Mouse (Mus musculus): ENCODE data around the gene Efna5. TPM values are rescaled to one million over a fixed set of nuclear protein-coding genes. Genes with fewer than 3 reads are reported as not detected.

Efna5 gene
- polyA plus RNA-seq, 1 experiment, result 0.42 TPM

GRCm38 (mm10) chr17:62748803-62749619, 132.1 kb downstream of the Efna5 start:
- H3K4me1 ChIP-seq (ENCODE audit: control insufficient read depth, insufficient read depth, low read length), result no peaks in the 10 kb centered on the region
- TF ChIP-seq POLR2A (IDR thresholded peaks at IDR 0.05; ENCODE audit: control insufficient read depth, low read depth, low read length), result no peak
- no peak for TF ChIP-seq CTCF (IDR thresholded peaks at IDR 0.05; ENCODE audit: control insufficient read depth, insufficient read depth, insufficient replicate concordance, low read depth, low read length)
- no peak overlapping the region for H3K4me3 ChIP-seq (ENCODE audit: control insufficient read depth, low read depth, low read length)
- H3K27ac ChIP-seq (ENCODE audit: control insufficient read depth, insufficient read depth, low read depth, low read length), result no peak overlapping the region
- H3K27me3 ChIP-seq (ENCODE audit: control insufficient read depth, insufficient read depth, low read length), result no peaks in the 10 kb centered on the region
- H3K36me3 ChIP-seq (ENCODE audit: control insufficient read depth, insufficient read depth, low read length), result no peaks in the 10 kb centered on the region

GRCm38 (mm10) chr17:62747381-62747780, 133.7 kb downstream of the Efna5 start:
- no peaks in the 10 kb centered on the region for H3K36me3 ChIP-seq (ENCODE audit: control insufficient read depth, insufficient read depth, low read length)
- TF ChIP-seq POLR2A (IDR thresholded peaks at IDR 0.05; ENCODE audit: control insufficient read depth, low read depth, low read length) (no peak), CTCF (IDR thresholded peaks at IDR 0.05; ENCODE audit: control insufficient read depth, insufficient read depth, insufficient replicate concordance, low read depth, low read length) (no peak)
- H3K27me3 ChIP-seq (ENCODE audit: control insufficient read depth, insufficient read depth, low read length), result no peaks in the 10 kb centered on the region
- no peak overlapping the region for H3K4me3 ChIP-seq (ENCODE audit: control insufficient read depth, low read depth, low read length)
- H3K27ac ChIP-seq (ENCODE audit: control insufficient read depth, insufficient read depth, low read depth, low read length), result no peak overlapping the region
- H3K4me1 ChIP-seq (ENCODE audit: control insufficient read depth, insufficient read depth, low read length), result no peaks in the 10 kb centered on the region

DNA sequence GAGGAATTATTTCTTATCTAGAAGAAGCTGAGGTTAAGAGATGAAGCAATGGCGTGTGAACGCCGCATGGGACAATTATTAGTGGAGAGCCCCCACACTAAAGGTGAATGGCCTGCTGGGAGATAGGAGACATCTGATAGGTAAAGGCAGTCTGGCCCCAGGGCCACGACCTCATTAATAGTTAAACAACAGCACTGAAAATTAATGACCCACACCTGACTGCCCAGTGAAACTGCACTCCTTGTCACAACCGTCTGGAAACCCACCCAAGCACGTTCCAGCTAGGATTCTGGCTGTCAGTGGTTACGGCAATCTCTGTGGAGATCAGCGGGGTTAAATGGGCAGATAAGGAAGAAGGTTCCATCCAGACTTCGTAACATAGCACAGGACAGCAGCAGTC, 134.3 kb downstream of the Efna5 start:
- no peaks in the 10 kb centered on the region for H3K27me3 ChIP-seq (ENCODE audit: control insufficient read depth, insufficient read depth, low read length)
- H3K4me3 ChIP-seq (ENCODE audit: control insufficient read depth, low read depth, low read length), result no peak overlapping the region
- no peaks in the 10 kb centered on the region for H3K36me3 ChIP-seq (ENCODE audit: control insufficient read depth, insufficient read depth, low read length)
- H3K4me1 ChIP-seq (ENCODE audit: control insufficient read depth, insufficient read depth, low read length), result no peaks in the 10 kb centered on the region
- no peak overlapping the region for H3K27ac ChIP-seq (ENCODE audit: control insufficient read depth, insufficient read depth, low read depth, low read length)
- TF ChIP-seq POLR2A (IDR thresholded peaks at IDR 0.05; ENCODE audit: control insufficient read depth, low read depth, low read length) (no peak), CTCF (IDR thresholded peaks at IDR 0.05; ENCODE audit: control insufficient read depth, insufficient read depth, insufficient replicate concordance, low read depth, low read length) (no peak)

DNA sequence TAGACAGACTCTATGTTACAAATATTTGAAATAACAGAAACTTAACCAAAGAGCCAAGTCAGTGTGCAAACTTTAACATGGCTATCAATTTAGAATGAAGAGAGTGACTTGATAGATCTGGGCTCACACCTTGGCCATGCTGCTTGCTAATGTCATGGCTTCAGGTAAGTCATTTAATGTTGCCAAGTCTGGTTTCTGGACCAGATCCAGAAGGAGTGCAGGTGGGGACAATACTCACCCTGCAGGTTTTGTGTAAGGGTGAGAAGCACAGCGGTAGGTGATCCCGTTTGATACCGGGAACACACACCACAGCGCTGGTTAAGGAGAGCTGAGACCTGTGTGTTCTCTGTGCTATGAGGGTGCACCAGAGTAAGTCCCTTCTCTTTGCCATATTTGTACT, 135.8 kb downstream of the Efna5 start:
- H3K27ac ChIP-seq (ENCODE audit: control insufficient read depth, insufficient read depth, low read depth, low read length), result no peak overlapping the region
- no peaks in the 10 kb centered on the region for H3K4me1 ChIP-seq (ENCODE audit: control insufficient read depth, insufficient read depth, low read length)
- no peak overlapping the region for H3K4me3 ChIP-seq (ENCODE audit: control insufficient read depth, low read depth, low read length)
- H3K27me3 ChIP-seq (ENCODE audit: control insufficient read depth, insufficient read depth, low read length), result no peaks in the 10 kb centered on the region
- H3K36me3 ChIP-seq (ENCODE audit: control insufficient read depth, insufficient read depth, low read length), result no peaks in the 10 kb centered on the region
- TF ChIP-seq POLR2A (IDR thresholded peaks at IDR 0.05; ENCODE audit: control insufficient read depth, low read depth, low read length) (no peak), CTCF (IDR thresholded peaks at IDR 0.05; ENCODE audit: control insufficient read depth, insufficient read depth, insufficient replicate concordance, low read depth, low read length) (no peak)

- Histone ChIP-seq H3K27ac (ENCODE audit: control insufficient read depth, insufficient read depth, low read depth, low read length) (no peak overlapping the region), H3K4me1 (ENCODE audit: control insufficient read depth, insufficient read depth, low read length) (no peaks in the 10 kb centered on the region), H3K36me3 (ENCODE audit: control insufficient read depth, insufficient read depth, low read length) (no peaks in the 10 kb centered on the region), H3K27me3 (ENCODE audit: control insufficient read depth, insufficient read depth, low read length) (no peaks in the 10 kb centered on the region), H3K4me3 (ENCODE audit: control insufficient read depth, low read depth, low read length) (no peak overlapping the region)
- no peak for TF ChIP-seq POLR2A (IDR thresholded peaks at IDR 0.05; ENCODE audit: control insufficient read depth, low read depth, low read length)
- TF ChIP-seq CTCF (IDR thresholded peaks at IDR 0.05; ENCODE audit: control insufficient read depth, insufficient read depth, insufficient replicate concordance, low read depth, low read length), result no peak
Observed at GRCm38 (mm10) chr17:62744239-62744638, 136.9 kb downstream of the Efna5 start.

DNA sequence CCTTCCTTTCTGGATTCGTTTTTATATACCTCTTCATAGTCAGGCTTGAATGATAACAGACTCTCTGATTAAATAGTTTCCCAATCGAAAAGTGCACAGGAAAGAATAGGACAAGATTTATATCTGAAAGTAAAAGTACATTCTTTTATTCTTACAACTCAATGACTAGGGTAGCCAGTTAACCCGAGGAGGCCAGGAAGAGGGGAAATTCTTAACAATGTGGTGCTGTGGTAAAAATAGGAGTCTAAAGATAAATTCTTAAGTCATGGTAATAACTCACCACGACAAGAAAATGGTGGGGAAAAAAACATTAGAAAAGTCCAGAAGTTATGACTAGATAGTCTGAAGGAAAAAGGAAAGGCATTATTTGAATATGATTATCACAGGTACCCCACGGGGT, 139.4 kb downstream of the Efna5 start:
- TF ChIP-seq CTCF (IDR thresholded peaks at IDR 0.05; ENCODE audit: control insufficient read depth, insufficient read depth, insufficient replicate concordance, low read depth, low read length) (no peak), POLR2A (IDR thresholded peaks at IDR 0.05; ENCODE audit: control insufficient read depth, low read depth, low read length) (no peak)
- H3K4me3 ChIP-seq (ENCODE audit: control insufficient read depth, low read depth, low read length), result no peak overlapping the region
- no peaks in the 10 kb centered on the region for H3K27me3 ChIP-seq (ENCODE audit: control insufficient read depth, insufficient read depth, low read length)
- H3K36me3 ChIP-seq (ENCODE audit: control insufficient read depth, insufficient read depth, low read length), result no peaks in the 10 kb centered on the region
- no peak overlapping the region for H3K27ac ChIP-seq (ENCODE audit: control insufficient read depth, insufficient read depth, low read depth, low read length)
- no peaks in the 10 kb centered on the region for H3K4me1 ChIP-seq (ENCODE audit: control insufficient read depth, insufficient read depth, low read length)

DNA sequence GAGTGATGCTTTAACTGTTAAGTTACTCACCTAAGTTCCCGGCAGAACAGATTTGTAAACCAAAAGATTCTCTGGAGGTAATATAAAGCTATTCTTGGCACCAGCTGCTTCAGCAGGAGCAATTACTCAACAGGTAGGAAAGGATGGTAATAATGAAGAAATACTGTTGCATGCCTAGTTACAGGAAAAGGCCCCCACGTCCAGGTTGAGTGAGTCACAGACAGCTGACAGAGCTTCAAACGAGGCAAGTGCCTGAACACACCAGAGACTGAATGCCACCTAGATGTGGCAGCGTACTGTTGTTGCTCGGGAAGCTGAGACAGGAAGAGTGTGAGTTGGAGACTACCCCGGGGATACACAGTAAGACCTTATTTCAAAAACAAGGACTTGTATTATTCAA, 140.1 kb downstream of the Efna5 start:
- no peak overlapping the region for H3K27ac ChIP-seq (ENCODE audit: control insufficient read depth, insufficient read depth, low read depth, low read length)
- H3K4me1 ChIP-seq (ENCODE audit: control insufficient read depth, insufficient read depth, low read length), result no peaks in the 10 kb centered on the region
- no peaks in the 10 kb centered on the region for H3K36me3 ChIP-seq (ENCODE audit: control insufficient read depth, insufficient read depth, low read length)
- no peak for TF ChIP-seq POLR2A (IDR thresholded peaks at IDR 0.05; ENCODE audit: control insufficient read depth, low read depth, low read length)
- TF ChIP-seq CTCF (IDR thresholded peaks at IDR 0.05; ENCODE audit: control insufficient read depth, insufficient read depth, insufficient replicate concordance, low read depth, low read length), result no peak
- no peaks in the 10 kb centered on the region for H3K27me3 ChIP-seq (ENCODE audit: control insufficient read depth, insufficient read depth, low read length)
- no peak overlapping the region for H3K4me3 ChIP-seq (ENCODE audit: control insufficient read depth, low read depth, low read length)

Measured in testis, adult 2 months (tissue).